Mouse (Mus musculus) myocyte (in vitro differentiated cells): ENCODE measurements around the gene Zdhhc20.
A peak's percentile ranks its signal among the peaks of the same experiment; 100 is the strongest.

Source experiments
- CEBPB ChIP-seq: IDR thresholded peaks from 2 replicates; pipeline ENCODE4 v1.6.1; 2011; ENCODE audit warnings: mild to moderate bottlenecking, moderate library complexity; ENCODE audit not compliant: poor library complexity, insufficient read depth, severe bottlenecking
- E2F4 ChIP-seq: IDR thresholded peaks from one replicate; pipeline ENCODE4 v1.6.1; 2011; ENCODE audit warnings: mild to moderate bottlenecking, control low read depth, moderate library complexity; ENCODE audit not compliant: insufficient read depth
- MYOG ChIP-seq, 3 experiments: IDR thresholded peaks; one replicate each; pipeline ENCODE4 v1.6.1; 2011; ENCODE audit warnings: control low read depth in 2 of 3, low read depth in 2 of 3, mild to moderate bottlenecking in 2 of 3; ENCODE audit not compliant: insufficient read length in 2 of 3, control insufficient read depth in 1 of 3, insufficient read depth in 1 of 3
- POLR2A ChIP-seq: IDR thresholded peaks from one replicate; pipeline ENCODE4 v1.6.1; 2011; ENCODE audit warnings: low read depth, mild to moderate bottlenecking, control low read depth, moderate library complexity; ENCODE audit not compliant: insufficient read length
- POLR2AphosphoS2 ChIP-seq: IDR thresholded peaks from one replicate; pipeline ENCODE4 v1.6.1; 2011; ENCODE audit warnings: low read depth, control low read depth; ENCODE audit not compliant: insufficient read length

DNA sequence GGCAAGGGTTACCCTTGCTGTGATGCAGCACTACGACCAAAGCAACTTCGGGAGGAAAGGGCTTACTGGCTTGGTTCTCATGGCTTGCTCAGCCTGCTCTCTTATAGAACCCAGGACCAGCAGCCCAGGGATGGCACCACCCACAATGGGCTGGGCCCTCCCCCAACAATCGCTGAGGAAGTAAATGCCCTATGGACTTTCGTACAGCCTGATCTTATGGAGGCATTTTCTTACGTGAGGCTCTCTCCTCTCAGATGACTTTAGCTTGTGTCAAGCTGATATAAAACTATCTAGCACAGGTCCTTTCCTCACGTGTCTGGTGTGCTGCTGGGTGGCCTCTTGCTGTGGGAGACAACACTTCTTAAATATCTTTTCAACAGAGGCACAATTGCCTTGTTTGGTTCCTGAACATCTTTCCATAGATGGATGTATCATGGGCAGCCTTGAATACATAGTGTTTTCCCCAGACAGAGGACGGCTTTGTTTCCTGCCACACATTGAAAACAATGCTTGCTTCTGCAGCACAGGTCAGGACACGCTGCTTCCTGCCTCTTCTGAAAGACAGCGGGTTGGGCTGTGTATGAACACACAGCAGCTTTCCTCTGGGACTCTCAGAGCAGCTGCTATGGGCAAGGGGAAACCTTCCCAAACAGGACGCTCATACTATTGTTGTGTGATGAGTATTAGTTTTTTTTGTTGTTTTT, 31.5 kb upstream of the Zdhhc20 start:
- no peak for TF ChIP-seq CEBPB
- no peak for TF ChIP-seq MYOG (IDR thresholded peaks at IDR 0.05; ENCODE audit: control insufficient read depth in 1 of 3, insufficient read depth in 1 of 3, insufficient read length in 2 of 3, low read depth in 2 of 3)
- peak; percentile 14 for TF ChIP-seq POLR2AphosphoS2
- no peak for TF ChIP-seq E2F4
- no peak for TF ChIP-seq POLR2A
